In genomic region chr10:120551851-120552281, GRCm38 (mm10) we compare ENCODE assay signal across 8 mouse cellular contexts.
DNase-seq lines count a peak whose midpoint lies in the region; ATAC-seq and TF ChIP-seq lines count a peak whose summit lies in the region.

No protein-coding gene starts in this region.

- no peak for TF ChIP-seq POLR2A in embryonic fibroblast, embryonic 13.5 days (IDR thresholded peaks at IDR 0.05; ENCODE audit: low read depth, low read length)

- peak overlapping the region; percentile 89 for H3K27ac ChIP-seq in lung, embryonic 16.5 days (ENCODE audit: low read length)
- H3K27ac ChIP-seq in embryonic fibroblast, embryonic 13.5 days (ENCODE audit: insufficient read depth, low read length) = peak overlapping the region; percentile 9; the same call in 1 of the 2 replicates
- peak overlapping the region; percentile 89 for H3K27ac ChIP-seq in intestine, embryonic 15.5 days
- no peak overlapping the region for H3K27ac ChIP-seq in midbrain, embryonic 16.5 days (ENCODE audit: low read length)
- no peak overlapping the region for H3K27ac ChIP-seq in left cerebral cortex, adult 2 months

- H3K36me3 ChIP-seq in lung, embryonic 16.5 days (ENCODE audit: control insufficient read depth, insufficient read depth, low read length) = no peaks in the 10 kb centered on the region
- no peaks in the 10 kb centered on the region for H3K36me3 ChIP-seq in intestine, embryonic 15.5 days
- no peaks in the 10 kb centered on the region for H3K36me3 ChIP-seq in midbrain, embryonic 16.5 days (ENCODE audit: control insufficient read depth, insufficient read depth, low read length)

- H3K4me3 ChIP-seq in lung, embryonic 16.5 days (ENCODE audit: low read length) = peak overlapping the region; percentile 60
- H3K4me3 ChIP-seq in embryonic fibroblast, embryonic 13.5 days (ENCODE audit: insufficient read depth, low read length) = peak overlapping the region; percentile 7
- peak overlapping the region; percentile 56 for H3K4me3 ChIP-seq in intestine, embryonic 15.5 days (replicated peaks)
- H3K4me3 ChIP-seq in midbrain, embryonic 16.5 days (ENCODE audit: low read depth, low read length) = peak overlapping the region; percentile 48
- H3K4me3 ChIP-seq in left cerebral cortex, adult 2 months = no peak overlapping the region

- H3K9me3 ChIP-seq in lung, embryonic 16.5 days (ENCODE audit: control insufficient read depth, low read length) = no peaks in the 10 kb centered on the region
- no peaks in the 10 kb centered on the region for H3K9me3 ChIP-seq in intestine, embryonic 15.5 days
- no peaks in the 10 kb centered on the region for H3K9me3 ChIP-seq in midbrain, embryonic 16.5 days (replicated peaks; ENCODE audit: control insufficient read depth, low read length, poor library complexity, severe bottlenecking)

- ATAC-seq in lung, embryonic 16.5 days (ENCODE audit: low read depth) = peak; percentile 26; the same call in 1 of the 2 replicates
- ATAC-seq in intestine, embryonic 15.5 days = no peak
- no peak; the same call in 1 of the 2 replicates for ATAC-seq in midbrain, embryonic 16.5 days

- DNase-seq in lung, postnatal 14 days = no peak
- DNase-seq in left cerebral cortex, adult 2 months (ENCODE audit: extremely low spot score in 1 of 2, low spot score in 2 of 2) = no peak
- DNase-seq in left cerebral cortex, adult 11 months (ENCODE audit: low spot score) = no peak
- DNase-seq in MN1 (ENCODE audit: low spot score) = no peak

- H3K9ac ChIP-seq in lung, embryonic 16.5 days (ENCODE audit: low read length) = peak overlapping the region; percentile 71
- peak overlapping the region; percentile 66; the same call in 1 of the 2 replicates for H3K9ac ChIP-seq in intestine, embryonic 15.5 days
- H3K9ac ChIP-seq in midbrain, embryonic 16.5 days (ENCODE audit: low read depth, low read length) = no peak overlapping the region

- 1% methylated on average over 18 of the region's 18 CpGs for WGBS in lung, embryonic 16.5 days
- 1% methylated on average over 18 of the region's 18 CpGs for WGBS in intestine, embryonic 15.5 days
- 2% methylated on average over 18 of the region's 18 CpGs for WGBS in midbrain, embryonic 16.5 days

- peak overlapping the region; percentile 99 for H3K4me2 ChIP-seq in lung, embryonic 16.5 days (ENCODE audit: low read depth, low read length)
- peak overlapping the region; percentile 100 for H3K4me2 ChIP-seq in intestine, embryonic 15.5 days (replicated peaks)
- peak overlapping the region; percentile 92 for H3K4me2 ChIP-seq in midbrain, embryonic 16.5 days (ENCODE audit: low read length)

- H3K27me3 ChIP-seq in lung, embryonic 16.5 days (ENCODE audit: control insufficient read depth, insufficient read depth, low read depth, low read length) = no peaks in the 10 kb centered on the region
- no peaks in the 10 kb centered on the region for H3K27me3 ChIP-seq in intestine, embryonic 15.5 days (replicated peaks)
- H3K27me3 ChIP-seq in midbrain, embryonic 16.5 days (ENCODE audit: control insufficient read depth, insufficient read depth, low read depth, low read length) = peaks cover 22% of the 10 kb centered on the region

- TF ChIP-seq CTCF in embryonic fibroblast, embryonic 13.5 days (IDR thresholded peaks at IDR 0.05; ENCODE audit: borderline replicate concordance, insufficient read depth, low read length) = no peak
- no peak for TF ChIP-seq CTCF in left cerebral cortex, adult 2 months (IDR thresholded peaks at IDR 0.05)

- 0 out of 2 replicates have a peak, but pooled peaks cover 2% of the 10 kb centered on the region for H3K4me1 ChIP-seq in lung, embryonic 16.5 days (replicated peaks; ENCODE audit: control insufficient read depth, insufficient read depth, low read length)
- H3K4me1 ChIP-seq in embryonic fibroblast, embryonic 13.5 days (ENCODE audit: control insufficient read depth, insufficient read depth, low read length) = no peaks in the 10 kb centered on the region
- H3K4me1 ChIP-seq in intestine, embryonic 15.5 days (replicated peaks) = peaks cover 11% of the 10 kb centered on the region; the same call in 1 of the 2 replicates
- H3K4me1 ChIP-seq in midbrain, embryonic 16.5 days (ENCODE audit: control insufficient read depth, insufficient read depth, low read length) = peaks cover 10% of the 10 kb centered on the region

- intact Hi-C loops in left cerebral cortex, adult 2 months (cut with DNase I) = loop anchor here (5.0 kb wide), 1 partner anchor 75 kb away; the partner anchor contains the start of gene Hmga2

Comparison
In these comparisons a context has a peak if more than half of its experiments do, and no peak if none do; other contexts are left out.
1. H3K27ac ChIP-seq: peak in lung, embryonic 16.5 days (single experiment), embryonic fibroblast, embryonic 13.5 days (single experiment) and intestine, embryonic 15.5 days (single experiment); none in midbrain, embryonic 16.5 days (single experiment) and left cerebral cortex, adult 2 months (single experiment).
2. Peak in every context shown above with its lines, with median percentiles within 50 percentile points of each other: H3K4me2 ChIP-seq.